Mouse (Mus musculus) myocyte (in vitro differentiated cells): Measurements from ENCODE around the gene Nutm1.

Experiments
- CEBPB ChIP-seq: IDR thresholded peaks from 2 replicates; pipeline ENCODE4 v1.6.1; 2011; ENCODE audit warnings: mild to moderate bottlenecking, moderate library complexity; ENCODE audit not compliant: poor library complexity, insufficient read depth, severe bottlenecking
- E2F4 ChIP-seq: IDR thresholded peaks from one replicate; pipeline ENCODE4 v1.6.1; 2011; ENCODE audit warnings: mild to moderate bottlenecking, control low read depth, moderate library complexity; ENCODE audit not compliant: insufficient read depth
- MAX ChIP-seq: IDR thresholded peaks from one replicate; pipeline ENCODE4 v1.6.1; 2011; ENCODE audit warnings: low read depth, mild to moderate bottlenecking, control low read depth
- MYOD1 ChIP-seq, 3 experiments: IDR thresholded peaks; one replicate each; pipeline ENCODE4 v1.6.1; 2011; ENCODE audit warnings: control low read depth in 2 of 3, low read depth in 2 of 3, mild to moderate bottlenecking in 2 of 3, moderate library complexity in 1 of 3; ENCODE audit not compliant: insufficient read length in 2 of 3, control insufficient read depth in 1 of 3
- MYOG ChIP-seq, 3 experiments: IDR thresholded peaks; one replicate each; pipeline ENCODE4 v1.6.1; 2011; ENCODE audit warnings: control low read depth in 2 of 3, low read depth in 2 of 3, mild to moderate bottlenecking in 2 of 3; ENCODE audit not compliant: insufficient read length in 2 of 3, control insufficient read depth in 1 of 3, insufficient read depth in 1 of 3
- POLR2A ChIP-seq: IDR thresholded peaks from one replicate; pipeline ENCODE4 v1.6.1; 2011; ENCODE audit warnings: low read depth, mild to moderate bottlenecking, control low read depth, moderate library complexity; ENCODE audit not compliant: insufficient read length
- REST ChIP-seq: IDR thresholded peaks from one replicate; pipeline ENCODE4 v1.6.1; 2011; ENCODE audit warnings: mild to moderate bottlenecking, control low read depth, moderate library complexity; ENCODE audit not compliant: insufficient read depth, insufficient read length
- TCF12 ChIP-seq: IDR thresholded peaks from one replicate; pipeline ENCODE4 v1.6.1; 2011; ENCODE audit warnings: mild to moderate bottlenecking, control low read depth; ENCODE audit not compliant: poor library complexity, insufficient read depth, severe bottlenecking
- USF1 ChIP-seq: IDR thresholded peaks from one replicate; pipeline ENCODE4 v1.6.1; 2011; ENCODE audit warnings: low read depth, mild to moderate bottlenecking, control low read depth, moderate library complexity

GRCm38 (mm10) chr2:112210699-112211098 is 48.4 kb downstream of the Nutm1 start:
- TF ChIP-seq CEBPB: no peak
- TF ChIP-seq POLR2A: no peak
- TF ChIP-seq MAX: no peak
- TF ChIP-seq USF1: no peak
- no peak for TF ChIP-seq TCF12
- TF ChIP-seq MYOG (IDR thresholded peaks at IDR 0.05; ENCODE audit: control insufficient read depth in 1 of 3, insufficient read depth in 1 of 3, insufficient read length in 2 of 3, low read depth in 2 of 3): no peak
- no peak for TF ChIP-seq MYOD1 (IDR thresholded peaks at IDR 0.05; ENCODE audit: control insufficient read depth in 1 of 3, insufficient read length in 2 of 3, low read depth in 2 of 3)
- TF ChIP-seq REST: no peak
- no peak for TF ChIP-seq E2F4
